Mouse (Mus musculus) layer of hippocampus, postnatal 14 days (tissue): ENCODE measurements around the gene Kif3a. TPM values are rescaled to one million over a fixed set of nuclear protein-coding genes. Genes with fewer than 3 reads are reported as not detected.
A peak's percentile ranks its signal among the peaks of the same experiment; 100 is the strongest.

Source experiments
- DNase-seq, 2 experiments: peaks; one replicate each; pipeline ENCODE4 v3.0.0; 2021 to 2022; ENCODE audit warnings: low spot score in 2 of 2, mixed read lengths in 1 of 2
- long read RNA-seq, 2 experiments: library from polyadenylated mRNA; stranded (forward); transcript quantifications; one replicate each; pipeline ENCODE4 v2.0.0; 2021
- total RNA-seq, 2 experiments: library from RNA; stranded (reverse); gene quantifications; 2 replicates each; pipeline ENCODE4 v1.2.3; 2021

Kif3a gene
- 100 to 1,000 TPM; 140 to 149 TPM for total RNA-seq
- long read RNA-seq, experiment 1, transcript Kif3a-201 (17 exons, 2,290 nt): major isoform, 33 of 57 reads
- long read RNA-seq, experiment 1, partial matches to known transcripts: 11 of 57 reads
- long read RNA-seq, experiment 1, other reads (novel, unspliced or antisense): 13 of 57 reads
- long read RNA-seq, experiment 2, transcript Kif3a-201 (17 exons, 2,290 nt): major isoform, 41 of 62 reads
- long read RNA-seq, experiment 2, partial matches to known transcripts: 8 of 62 reads
- long read RNA-seq, experiment 2, other reads (novel, unspliced or antisense): 13 of 62 reads

- DNase-seq: peak; percentile 95 to 96
These were observed at the start of gene Kif3a for GRCm38 (mm10) chr11:53567224-53568014. Gene Kif3a (plus strand): TSS chr11:53567379.

GRCm38 (mm10) chr11:53518759-53519158 lies 48.4 kb upstream of the Kif3a start:
- DNase-seq: no peak

GRCm38 (mm10) chr11:53519207-53520121 lies 47.7 kb upstream of the Kif3a start, which contains the start of gene Sept8:
Gene Sept8 (plus strand): TSS chr11:53519257.
- DNase-seq: peak; percentile 70 to 73

GRCm38 (mm10) chr11:53520122-53520978 lies 46.8 kb upstream of the Kif3a start:
- peak; percentile 62 to 63 for DNase-seq

GRCm38 (mm10) chr11:53521120-53521820 lies 45.9 kb upstream of the Kif3a start:
- no peak for DNase-seq

GRCm38 (mm10) chr11:53521821-53522131 lies 45.4 kb upstream of the Kif3a start:
- DNase-seq: no peak

- DNase-seq: no peak
These were observed 44.8 kb upstream of the Kif3a start for GRCm38 (mm10) chr11:53522362-53522761.

GRCm38 (mm10) chr11:53522930-53523329 lies 44.2 kb upstream of the Kif3a start:
- no peak for DNase-seq

- DNase-seq: no peak
These were observed 43.4 kb upstream of the Kif3a start for GRCm38 (mm10) chr11:53523545-53524405.

GRCm38 (mm10) chr11:53524905-53525304 lies 42.3 kb upstream of the Kif3a start:
- no peak for DNase-seq

- no peak for DNase-seq
These were observed 41.7 kb upstream of the Kif3a start for GRCm38 (mm10) chr11:53525461-53525860.

- DNase-seq: no peak
These were observed 38.6 kb upstream of the Kif3a start for GRCm38 (mm10) chr11:53528397-53529252.

- DNase-seq: peak in 1 of 2 experiments; percentile 56
These were observed 38.0 kb upstream of the Kif3a start for GRCm38 (mm10) chr11:53529253-53529557.

- no peak for DNase-seq
These were observed 37.2 kb upstream of the Kif3a start for GRCm38 (mm10) chr11:53530001-53530400.

GRCm38 (mm10) chr11:53531578-53532230 lies 35.5 kb upstream of the Kif3a start:
- no peak for DNase-seq

- DNase-seq: no peak
These were observed 35.0 kb upstream of the Kif3a start for GRCm38 (mm10) chr11:53532231-53532620.

- no peak for DNase-seq
These were observed 28.1 kb upstream of the Kif3a start for GRCm38 (mm10) chr11:53539002-53539491.
